Mouse (Mus musculus) liver, embryonic 15.5 days (tissue): Measurements from ENCODE around the gene Eif2a. TPM values are rescaled to one million over a fixed set of nuclear protein-coding genes. Genes with fewer than 3 reads are reported as not detected.

Experiments
- polyA plus RNA-seq: library from polyadenylated mRNA; unstranded; fragments of >200 nt; fragmentation: Nextera tagmentation; extraction: Ambion mirVana; gene quantifications from 2 replicates; pipeline ENCODE4 v1.2.1, GENCODE M21; 2015

Eif2a gene
- polyA plus RNA-seq, 1 experiment from 2014 or later, result 25.8 TPM

Other genes starting within 250 kb of the Eif2a start
- gene Tsc22d2, start 111.1 kb upstream of the Eif2a start, polyA plus RNA-seq, result 3.8 and 5.0 TPM in 2 replicates
- gene Serp1, start 71 bp downstream of the Eif2a start, polyA plus RNA-seq, result 101 and 105 TPM in 2 replicates
- 10.5 and 10.6 TPM in 2 replicates for gene Selenot, start 50.8 kb downstream of the Eif2a start, polyA plus RNA-seq
- not detected in 2 replicates for gene Erich6, start 111.4 kb downstream of the Eif2a start, polyA plus RNA-seq
- 3.0 and 4.2 TPM in 2 replicates for gene Siah2, start 166.6 kb downstream of the Eif2a start, polyA plus RNA-seq